Mouse (Mus musculus): ENCODE results near the gene Osbpl2. TPM values are rescaled to one million over a fixed set of nuclear protein-coding genes. Genes with fewer than 3 reads are reported as not detected.

The Osbpl2 gene
- total and polyA plus RNA-seq, 3 experiments: 13.3 to 25.5 TPM; not detected in 1

DNA sequence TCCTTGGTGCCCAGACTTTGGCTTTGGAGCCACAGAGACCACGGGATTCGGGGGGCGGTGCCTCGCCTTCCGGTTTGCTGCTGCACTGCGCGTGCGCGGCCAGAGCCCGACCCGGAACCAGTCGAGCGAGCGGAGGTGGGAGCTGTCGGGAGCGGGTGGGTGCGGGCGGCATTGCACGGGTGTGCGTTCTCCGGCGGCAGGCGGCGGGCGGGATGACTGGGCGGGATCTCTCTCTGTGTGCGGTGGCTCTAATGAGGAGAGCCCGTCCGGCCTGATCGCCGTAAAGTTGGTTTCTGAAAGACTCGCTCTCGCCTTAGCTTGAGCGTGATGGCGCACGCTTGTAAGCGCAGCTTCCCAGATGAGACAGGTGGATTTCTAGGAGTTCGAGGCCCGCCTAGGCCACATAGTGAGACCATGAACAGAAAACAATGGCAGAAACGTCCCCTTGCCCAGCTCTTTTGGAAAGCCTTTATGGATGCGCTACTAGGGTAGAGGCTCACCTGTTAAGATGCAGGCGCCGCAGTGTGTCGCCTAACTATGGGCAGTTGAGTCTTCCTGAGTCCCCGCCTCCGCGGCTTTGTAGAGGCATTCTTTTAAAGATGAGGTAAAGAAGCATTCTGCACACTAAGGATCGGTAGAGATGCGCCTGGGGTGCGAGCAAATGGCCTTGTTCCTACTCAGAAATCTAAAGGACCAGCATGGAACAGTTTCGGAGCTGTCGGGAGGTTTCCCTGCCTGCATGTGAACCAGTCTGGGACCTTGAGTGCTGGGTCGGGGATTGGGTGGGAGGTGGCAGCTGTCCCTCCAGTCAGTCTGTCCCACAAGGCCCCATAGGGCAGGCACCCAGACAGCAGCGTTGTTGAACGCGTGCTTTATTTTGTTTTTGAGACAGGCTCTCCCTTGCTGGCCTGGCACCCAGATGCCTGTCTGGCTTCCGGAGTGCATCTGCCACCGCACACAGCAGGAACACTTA lies 48.3 kb upstream of the Osbpl2 start, which contains the start of gene Mtg2 (continued):
- TF ChIP-seq ETS1 (IDR thresholded peaks at IDR 0.05; ENCODE audit: low read depth, low read length) (no peak), EP300 (IDR thresholded peaks at IDR 0.05; ENCODE audit: low read depth in 1 of 2, low read length in 2 of 2) (no peak), BHLHE40 (IDR thresholded peaks at IDR 0.05; ENCODE audit: borderline replicate concordance, low read depth, low read length) (no peak), CTCF (IDR thresholded peaks at IDR 0.05 in 2 of 3, conservative IDR thresholded peaks at IDR 0.05 in 1 of 3; ENCODE audit: control insufficient read depth in 1 of 3, insufficient read depth in 1 of 3, low read depth in 2 of 3, low read length in 3 of 3, poor library complexity in 1 of 3, severe bottlenecking in 1 of 3) (no peak)

DNA sequence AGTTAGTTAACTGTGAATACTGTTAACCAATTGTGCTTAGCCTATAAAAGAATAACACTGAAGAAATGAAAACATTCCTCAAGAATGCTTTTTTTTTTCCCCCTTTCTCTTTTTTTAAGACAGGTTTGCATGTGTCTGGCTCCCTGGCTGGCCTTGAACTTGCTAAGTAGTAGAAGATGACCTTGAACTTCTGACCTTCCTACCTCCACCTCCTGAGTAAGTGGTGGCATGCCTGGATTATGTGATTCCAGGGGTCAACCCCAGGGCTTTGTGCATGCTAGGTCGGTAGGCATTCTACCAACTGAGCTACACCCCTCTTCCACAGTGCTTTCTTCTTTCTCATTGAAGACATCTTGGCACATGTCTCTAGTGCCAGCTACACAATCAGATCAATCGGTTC lies 47.4 kb upstream of the Osbpl2 start:
- Histone ChIP-seq H3K27me3 (ENCODE audit: control insufficient read depth in 1 of 2, insufficient read depth in 2 of 2, low read length in 2 of 2) (no peaks in the 10 kb centered on the region), H3K36me3 (ENCODE audit: control insufficient read depth in 1 of 2, insufficient read depth in 2 of 2, low read length in 2 of 2) (peaks cover 0 to 5% of the 10 kb centered on the region in 2 experiments; a peak in 3 of 4 replicates), H3K9ac (ENCODE audit: control insufficient read depth, low read depth, low read length, poor library complexity, severe bottlenecking) (no peak overlapping the region), H3K27ac (ENCODE audit: control insufficient read depth, low read depth, low read length) (no peak overlapping the region), H3K9me3 (replicated peaks; ENCODE audit: insufficient read depth, low read length) (no peaks in the 10 kb centered on the region), H3K4me1 (ENCODE audit: control insufficient read depth in 1 of 2, insufficient read depth in 2 of 2, low read length in 2 of 2) (peaks cover 0 to 8% of the 10 kb centered on the region in 2 experiments; a peak in 3 of 4 replicates), H3K4me3 (ENCODE audit: control insufficient read depth in 1 of 2, insufficient read depth in 1 of 2, low read depth in 2 of 2, low read length in 2 of 2) (no peak overlapping the region), H3K79me2 (ENCODE audit: control insufficient read depth, insufficient read depth, low read length, poor library complexity) (peaks cover 10% of the 10 kb centered on the region)
- no peak for DNase-seq (ENCODE audit: low read depth, low spot score)
- TF ChIP-seq RAD21 (IDR thresholded peaks at IDR 0.05; ENCODE audit: low read depth, low read length): no peak
- no peak for TF ChIP-seq USF1 (IDR thresholded peaks at IDR 0.05; ENCODE audit: low read depth, low read length)
- no peak for TF ChIP-seq EP300 (IDR thresholded peaks at IDR 0.05; ENCODE audit: low read depth in 1 of 2, low read length in 2 of 2)
- no peak for TF ChIP-seq CHD1 (IDR thresholded peaks at IDR 0.05; ENCODE audit: low read depth, low read length)
- TF ChIP-seq NELFE (IDR thresholded peaks at IDR 0.05; ENCODE audit: low read depth, low read length): no peak
- TF ChIP-seq UBTF (IDR thresholded peaks at IDR 0.05; ENCODE audit: borderline replicate concordance, insufficient read depth, low read depth, low read length): no peak
- no peak for TF ChIP-seq MAFK (IDR thresholded peaks at IDR 0.05; ENCODE audit: borderline replicate concordance, low read depth, low read length)
- no peak for TF ChIP-seq MAZ (IDR thresholded peaks at IDR 0.05; ENCODE audit: low read depth, low read length)
- no peak for TF ChIP-seq MAX (IDR thresholded peaks at IDR 0.05; ENCODE audit: low read length)
- no peak for TF ChIP-seq BHLHE40 (IDR thresholded peaks at IDR 0.05; ENCODE audit: borderline replicate concordance, low read depth, low read length)
- no peak for TF ChIP-seq NRF1 (IDR thresholded peaks at IDR 0.05; ENCODE audit: insufficient read depth, low read depth, low read length, poor library complexity, severe bottlenecking)
- TF ChIP-seq POLR2A (IDR thresholded peaks at IDR 0.05; ENCODE audit: control insufficient read depth in 1 of 2, insufficient read depth in 1 of 2, low read depth in 1 of 2, low read length in 2 of 2, poor library complexity in 1 of 2): no peak

DNA sequence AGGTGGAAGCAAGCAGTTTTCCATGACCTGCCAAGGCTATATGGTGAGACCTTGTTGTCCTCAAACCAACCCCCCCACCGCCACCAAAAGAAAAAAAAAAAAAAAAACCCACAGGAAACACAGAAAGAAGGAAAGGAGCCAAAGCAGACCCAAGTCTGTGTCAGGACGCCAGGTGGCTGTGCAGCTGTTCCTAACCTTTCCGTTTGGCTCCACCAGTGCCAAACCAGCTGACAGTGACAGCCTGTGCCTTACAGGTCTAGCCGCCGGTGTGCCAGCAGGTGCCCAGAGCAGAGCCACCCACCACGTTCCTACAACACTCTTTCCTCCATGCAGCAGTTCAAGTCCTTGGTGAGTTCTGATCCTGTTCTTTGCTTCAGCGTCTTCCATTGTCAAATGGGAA lies 46.2 kb upstream of the Osbpl2 start:
- no peak for DNase-seq (ENCODE audit: low read depth, low spot score)
- H3K79me2 ChIP-seq (ENCODE audit: control insufficient read depth, insufficient read depth, low read length, poor library complexity): peaks cover 10% of the 10 kb centered on the region

More for the DNA sequence above, 46.2 kb upstream of the Osbpl2 start:
- Histone ChIP-seq H3K9me3 (replicated peaks; ENCODE audit: insufficient read depth, low read length) (no peaks in the 10 kb centered on the region), H3K4me3 (ENCODE audit: control insufficient read depth in 1 of 2, insufficient read depth in 1 of 2, low read depth in 2 of 2, low read length in 2 of 2) (no peak overlapping the region), H3K9ac (ENCODE audit: control insufficient read depth, low read depth, low read length, poor library complexity, severe bottlenecking) (no peak overlapping the region), H3K36me3 (ENCODE audit: control insufficient read depth in 1 of 2, insufficient read depth in 2 of 2, low read length in 2 of 2) (peaks cover 0 to 5% of the 10 kb centered on the region in 2 experiments; a peak in 3 of 4 replicates), H3K4me1 (ENCODE audit: control insufficient read depth in 1 of 2, insufficient read depth in 2 of 2, low read length in 2 of 2) (peaks cover 0 to 8% of the 10 kb centered on the region in 2 experiments; a peak in 3 of 4 replicates), H3K27ac (ENCODE audit: control insufficient read depth, low read depth, low read length) (no peak overlapping the region), H3K27me3 (ENCODE audit: control insufficient read depth in 1 of 2, insufficient read depth in 2 of 2, low read length in 2 of 2) (no peaks in the 10 kb centered on the region)
- no peak for TF ChIP-seq POLR2AphosphoS2 (IDR thresholded peaks at IDR 0.05; ENCODE audit: low read length)
- TF ChIP-seq UBTF (IDR thresholded peaks at IDR 0.05; ENCODE audit: borderline replicate concordance, insufficient read depth, low read depth, low read length): no peak
- TF ChIP-seq ZMIZ1 (IDR thresholded peaks at IDR 0.05; ENCODE audit: low read depth, low read length): no peak
- no peak for TF ChIP-seq JUND (IDR thresholded peaks at IDR 0.05; ENCODE audit: low read depth, low read length)
- TF ChIP-seq ZC3H11A (IDR thresholded peaks at IDR 0.05; ENCODE audit: low read depth, low read length): no peak
- TF ChIP-seq KAT2A (conservative IDR thresholded peaks at IDR 0.05; ENCODE audit: low read depth, low read length): no peak
- TF ChIP-seq SIN3A (IDR thresholded peaks at IDR 0.05; ENCODE audit: low read length): no peak

Data from MEL (cell line).